Mouse (Mus musculus): Measurements from ENCODE around the gene Rhbdd2. TPM values are rescaled to one million over a fixed set of nuclear protein-coding genes. Genes with fewer than 3 reads are reported as not detected.

The Rhbdd2 gene
- polyA plus RNA-seq, 2 experiments = 30.6 to 38.9 TPM

DNA sequence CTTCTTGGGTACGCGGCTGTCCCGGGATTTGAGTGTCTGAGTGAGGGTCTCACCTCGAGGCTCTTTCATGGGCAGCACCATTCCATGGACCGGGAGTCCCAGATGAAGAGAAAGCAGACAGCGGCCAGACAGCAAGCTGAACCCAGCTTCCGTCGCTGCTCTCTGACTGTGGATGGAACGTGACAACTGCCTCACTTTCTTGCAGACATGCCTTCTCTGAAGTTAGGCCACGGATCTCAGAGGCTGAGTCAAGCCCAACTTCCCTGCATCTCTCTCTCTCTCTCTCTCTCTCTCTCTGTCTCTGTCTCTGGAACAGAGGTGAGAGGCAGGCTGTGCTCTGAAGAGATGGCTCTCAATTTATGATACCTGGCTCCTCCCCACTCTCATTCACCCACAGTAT is 3.5 kb upstream of the Rhbdd2 start:
- H3K9ac ChIP-seq (ENCODE audit: low read depth, low read length, severe bottlenecking) = no peak overlapping the region
- DNase-seq (ENCODE audit: low spot score) (no peak), ATAC-seq (ENCODE audit: low FRiP score, low read depth) (no peak)
- no peak overlapping the region for H3K27ac ChIP-seq (replicated peaks; ENCODE audit: low read depth, low read length)
- no peak for TF ChIP-seq POLR2A (IDR thresholded peaks at IDR 0.05; ENCODE audit: borderline replicate concordance, extremely low read depth, insufficient read depth, insufficient read length)
- H3K4me1 ChIP-seq (ENCODE audit: control insufficient read depth, insufficient read depth, low read length) = peaks cover 8% of the 10 kb centered on the region; the same call in 1 of the 2 replicates
- H3K27me3 ChIP-seq (ENCODE audit: control insufficient read depth, insufficient read depth, low read length) = no peaks in the 10 kb centered on the region
- WGBS = 45% methylated on average over 10 of the region's 10 CpGs
- H3K36me3 ChIP-seq (ENCODE audit: control insufficient read depth, insufficient read depth, low read length) = no peaks in the 10 kb centered on the region
- no peaks in the 10 kb centered on the region for H3K9me3 ChIP-seq (ENCODE audit: control insufficient read depth, low read length)
- no peak overlapping the region for H3K4me3 ChIP-seq (replicated peaks; ENCODE audit: low read length)
- no peak overlapping the region for H3K4me2 ChIP-seq (replicated peaks; ENCODE audit: low read depth, low read length, severe bottlenecking)

DNA sequence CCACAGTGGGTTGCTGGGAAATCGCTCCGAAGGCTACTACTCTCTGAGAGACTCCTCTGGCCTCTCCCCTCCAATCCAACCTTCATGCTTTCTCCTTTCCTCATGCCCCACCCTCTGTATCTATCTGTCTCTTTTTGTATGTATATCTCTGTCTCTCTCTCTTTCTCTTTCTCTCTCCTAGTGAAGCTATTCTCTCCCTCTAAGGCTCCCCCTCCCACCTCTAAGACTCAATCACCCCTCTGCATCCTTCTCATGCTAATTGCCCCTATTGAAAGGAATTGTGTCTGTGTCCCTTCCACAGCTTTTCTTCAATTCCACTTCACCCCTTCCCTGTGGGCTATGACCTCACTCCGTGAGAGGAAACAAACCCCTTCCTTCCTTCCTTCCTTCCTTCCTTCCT is 3.0 kb upstream of the Rhbdd2 start:
- Histone ChIP-seq H3K4me1 (ENCODE audit: control insufficient read depth, insufficient read depth, low read length) (peaks cover 8% of the 10 kb centered on the region; the same call in 1 of the 2 replicates), H3K4me3 (replicated peaks; ENCODE audit: low read length) (no peak overlapping the region), H3K36me3 (ENCODE audit: control insufficient read depth, insufficient read depth, low read length) (no peaks in the 10 kb centered on the region), H3K4me2 (replicated peaks; ENCODE audit: low read depth, low read length, severe bottlenecking) (no peak overlapping the region), H3K9me3 (ENCODE audit: control insufficient read depth, low read length) (no peaks in the 10 kb centered on the region), H3K9ac (ENCODE audit: low read depth, low read length, severe bottlenecking) (no peak overlapping the region), H3K27ac (replicated peaks; ENCODE audit: low read depth, low read length) (no peak overlapping the region), H3K27me3 (ENCODE audit: control insufficient read depth, insufficient read depth, low read length) (no peaks in the 10 kb centered on the region)
- 86% methylated on average over 3 of the region's 3 CpGs for WGBS
- no peak for ATAC-seq (ENCODE audit: low FRiP score, low read depth)
- no peak for TF ChIP-seq POLR2A (IDR thresholded peaks at IDR 0.05; ENCODE audit: borderline replicate concordance, extremely low read depth, insufficient read depth, insufficient read length)
- DNase-seq (ENCODE audit: low spot score) = no peak

DNA sequence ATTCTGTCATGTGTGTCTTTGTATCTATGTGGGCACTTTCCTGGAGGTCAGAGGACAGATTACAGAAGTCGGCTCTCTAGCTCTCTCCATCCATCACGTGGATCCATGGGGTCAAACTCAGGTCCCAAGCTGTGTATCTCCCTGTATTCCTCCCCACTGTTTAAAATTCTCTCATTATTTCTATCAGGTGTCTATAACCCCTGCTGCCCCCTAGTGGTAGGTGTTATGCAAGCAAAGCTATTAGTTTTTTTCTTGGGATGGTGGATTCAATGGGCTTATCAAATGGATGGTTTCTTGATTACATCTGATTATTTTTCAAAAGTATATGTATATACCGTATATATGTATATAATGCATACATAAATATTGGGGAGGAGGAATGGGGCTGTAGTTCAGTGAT is 1.8 kb upstream of the Rhbdd2 start:
- H3K9me3 ChIP-seq (ENCODE audit: control insufficient read depth, low read length) = no peaks in the 10 kb centered on the region
- H3K4me2 ChIP-seq (replicated peaks; ENCODE audit: low read depth, low read length, severe bottlenecking) = no peak overlapping the region
- no peak overlapping the region for H3K4me3 ChIP-seq (replicated peaks; ENCODE audit: low read length)
- no peaks in the 10 kb centered on the region; the same call in 1 of the 2 replicates for H3K36me3 ChIP-seq (ENCODE audit: control insufficient read depth, insufficient read depth, low read length)
- 30% methylated on average over 3 of the region's 3 CpGs for WGBS
- ATAC-seq (ENCODE audit: low FRiP score, low read depth) = no peak
- H3K27me3 ChIP-seq (ENCODE audit: control insufficient read depth, insufficient read depth, low read length) = no peaks in the 10 kb centered on the region
- TF ChIP-seq POLR2A (IDR thresholded peaks at IDR 0.05; ENCODE audit: borderline replicate concordance, extremely low read depth, insufficient read depth, insufficient read length) = no peak
- peaks cover 8% of the 10 kb centered on the region; the same call in 1 of the 2 replicates for H3K4me1 ChIP-seq (ENCODE audit: control insufficient read depth, insufficient read depth, low read length)
- H3K9ac ChIP-seq (ENCODE audit: low read depth, low read length, severe bottlenecking) = no peak overlapping the region
- DNase-seq (ENCODE audit: low spot score) = peak; percentile 65
- no peak overlapping the region for H3K27ac ChIP-seq (replicated peaks; ENCODE audit: low read depth, low read length)

DNA sequence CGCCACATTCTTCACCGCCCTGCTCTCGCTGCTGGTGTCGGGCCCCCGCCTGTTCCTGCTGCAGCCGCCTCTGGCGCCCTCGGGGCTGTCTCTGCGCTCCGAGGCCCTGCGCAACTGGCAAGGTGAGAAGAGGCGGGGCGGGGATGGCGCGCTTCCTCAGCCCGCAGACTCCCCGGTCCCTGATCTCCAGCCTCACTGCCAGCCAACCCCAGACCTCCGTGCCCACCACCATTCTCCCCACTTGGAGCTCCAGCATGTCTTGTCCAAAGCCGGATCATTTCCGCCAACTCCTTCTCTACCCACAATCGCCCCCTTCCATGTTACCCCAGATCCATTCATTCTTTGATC is 353 bp downstream of the Rhbdd2 start:
- Histone ChIP-seq H3K27ac (replicated peaks; ENCODE audit: low read depth, low read length) (peak overlapping the region; percentile 68), H3K4me3 (replicated peaks; ENCODE audit: low read length) (peak overlapping the region; percentile 86), H3K9me3 (ENCODE audit: control insufficient read depth, low read length) (no peaks in the 10 kb centered on the region), H3K36me3 (ENCODE audit: control insufficient read depth, insufficient read depth, low read length) (peaks cover 17% of the 10 kb centered on the region), H3K9ac (ENCODE audit: low read depth, low read length, severe bottlenecking) (peak overlapping the region; percentile 70), H3K4me2 (replicated peaks; ENCODE audit: low read depth, low read length, severe bottlenecking) (peak overlapping the region; percentile 52), H3K4me1 (ENCODE audit: control insufficient read depth, insufficient read depth, low read length) (peaks cover 8% of the 10 kb centered on the region; the same call in 1 of the 2 replicates), H3K27me3 (ENCODE audit: control insufficient read depth, insufficient read depth, low read length) (no peaks in the 10 kb centered on the region)
- WGBS = 0% methylated on average over 11 of the region's 21 CpGs
- no peak for TF ChIP-seq POLR2A (IDR thresholded peaks at IDR 0.05; ENCODE audit: borderline replicate concordance, extremely low read depth, insufficient read depth, insufficient read length)
- ATAC-seq (ENCODE audit: low FRiP score, low read depth) = peak; percentile 78
- no peak for DNase-seq (ENCODE audit: low spot score)

DNA sequence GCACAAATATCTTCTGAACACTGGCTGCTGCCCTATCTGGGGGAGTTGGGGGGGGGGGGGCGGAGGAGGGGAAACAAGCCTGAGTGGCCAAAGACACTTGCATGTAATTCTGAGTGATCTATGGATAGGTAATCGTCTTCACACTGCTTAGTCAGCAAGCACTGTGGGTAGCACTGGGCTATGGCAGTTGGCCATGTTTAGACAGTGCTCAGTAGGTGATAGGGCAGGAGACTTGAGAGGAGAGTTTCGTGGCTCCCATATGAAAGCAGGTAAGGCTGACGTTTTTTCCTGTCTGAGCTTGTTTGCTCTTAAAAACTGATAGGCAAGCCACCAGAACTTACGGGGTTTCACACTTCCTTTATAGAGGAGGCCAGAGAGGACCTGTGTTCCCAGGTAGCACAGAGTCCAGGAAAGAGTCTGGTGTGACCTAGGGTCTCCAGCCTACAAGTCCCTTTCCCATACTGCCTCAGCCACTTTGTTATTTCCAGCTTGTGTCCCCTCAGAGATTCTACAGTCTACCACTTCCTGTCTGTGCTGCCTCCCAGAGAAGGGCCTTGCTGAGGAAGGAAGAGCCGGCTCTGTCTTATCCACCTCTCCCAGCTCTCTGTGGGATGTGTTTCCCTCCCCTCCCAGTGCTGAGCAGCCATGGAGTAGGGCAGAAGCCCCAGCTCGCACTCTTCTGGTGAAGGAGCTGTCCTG is 7.5 kb downstream of the Rhbdd2 start:
- H3K9me3 ChIP-seq (ENCODE audit: control insufficient read depth, low read length) = no peaks in the 10 kb centered on the region
- 77% methylated on average over 6 of the region's 7 CpGs for WGBS
- H3K4me1 ChIP-seq (ENCODE audit: control insufficient read depth, insufficient read depth, low read length) = no peaks in the 10 kb centered on the region
- no peak overlapping the region; the same call in 1 of the 2 replicates for H3K27ac ChIP-seq (replicated peaks; ENCODE audit: low read depth, low read length)
- no peak for TF ChIP-seq POLR2A (IDR thresholded peaks at IDR 0.05; ENCODE audit: borderline replicate concordance, extremely low read depth, insufficient read depth, insufficient read length)
- no peak overlapping the region for H3K4me2 ChIP-seq (replicated peaks; ENCODE audit: low read depth, low read length, severe bottlenecking)
- DNase-seq (ENCODE audit: low spot score) = no peak
- peaks cover 48% of the 10 kb centered on the region for H3K36me3 ChIP-seq (ENCODE audit: control insufficient read depth, insufficient read depth, low read length)
- no peak for ATAC-seq (ENCODE audit: low FRiP score, low read depth)
- no peak overlapping the region for H3K4me3 ChIP-seq (replicated peaks; ENCODE audit: low read length)
- no peaks in the 10 kb centered on the region for H3K27me3 ChIP-seq (ENCODE audit: control insufficient read depth, insufficient read depth, low read length)
- no peak overlapping the region for H3K9ac ChIP-seq (ENCODE audit: low read depth, low read length, severe bottlenecking)
